Mouse (Mus musculus): ENCODE results near the gene Gm5065. TPM values are rescaled to one million over a fixed set of nuclear protein-coding genes. Genes with fewer than 3 reads are reported as not detected.

The Gm5065 gene
- not detected for total RNA-seq (2021)

- intact Hi-C loops (cut with DNase I) = no loop called here
- no peak for DNase-seq (ENCODE audit: low spot score in 2 of 2)
These were observed at the start of gene Gm5065 for GRCm38 (mm10) chr7:5350237-5350636. Gene Gm5065 (plus strand): TSS chr7:5350537.

GRCm38 (mm10) chr7:5327511-5327910 is 22.8 kb upstream of the Gm5065 start:
- intact Hi-C loops (cut with DNase I) = no loop called here
- no peak for DNase-seq (ENCODE audit: low spot score in 2 of 2)

GRCm38 (mm10) chr7:5350935-5351334 is 598 bp downstream of the Gm5065 start, which contains the start of gene Nlrp2:
Gene Nlrp2 (minus strand): TSS chr7:5351035.
- intact Hi-C loops (cut with DNase I) = no loop called here
- no peak for DNase-seq (ENCODE audit: low spot score in 2 of 2)

- intact Hi-C loops (cut with DNase I) = no loop called here
- DNase-seq (ENCODE audit: low spot score in 2 of 2) = no peak
These were observed 13.3 kb downstream of the Gm5065 start for GRCm38 (mm10) chr7:5363599-5363998.

- intact Hi-C loops (cut with DNase I) = loop anchor here (1.0 kb wide), 1 partner anchor 31 kb away; no protein-coding TSS in a partner anchor
- DNase-seq (ENCODE audit: low spot score in 2 of 2) = no peak
These were observed 16.4 kb downstream of the Gm5065 start for GRCm38 (mm10) chr7:5366724-5367123.

- intact Hi-C loops (cut with DNase I) = no loop called here
- no peak for DNase-seq (ENCODE audit: low spot score in 2 of 2)
These were observed 55.9 kb downstream of the Gm5065 start for GRCm38 (mm10) chr7:5406201-5406600.

Other genes starting within 250 kb of the Gm5065 start
- gene Rfpl4, start 233.6 kb upstream of the Gm5065 start, total RNA-seq (2021) = not detected
- under 1 TPM; 0.32 to 0.68 TPM for gene Rasl2-9, start 224.6 kb upstream of the Gm5065 start, total RNA-seq (2021)
- not detected for gene Vmn1r55, start 200.9 kb upstream of the Gm5065 start, total RNA-seq (2021)
- gene Vmn1r56, start 153.8 kb upstream of the Gm5065 start, total RNA-seq (2021) = not detected
- not detected for gene Vmn1r57, start 132.0 kb upstream of the Gm5065 start, total RNA-seq (2021)
- gene Nlrp2, start 498 bp downstream of the Gm5065 start, total RNA-seq (2021) = not detected
- gene Vmn1r58, start 62.9 kb downstream of the Gm5065 start, total RNA-seq (2021) = not detected
- gene Vmn1r59, start 106.2 kb downstream of the Gm5065 start, total RNA-seq (2021) = not detected
- not detected for gene Vmn2r28, start 143.4 kb downstream of the Gm5065 start, total RNA-seq (2021)
- gene Vmn1r60, start 196.8 kb downstream of the Gm5065 start, total RNA-seq (2021) = not detected